Mouse (Mus musculus) thymus, adult 2 months (tissue): ENCODE data around the gene Tmem8. TPM values are rescaled to one million over a fixed set of nuclear protein-coding genes. Genes with fewer than 3 reads are reported as not detected.
A peak's percentile ranks its signal among the peaks of the same experiment; 100 is the strongest.

Experiments used
- DNase-seq: peaks from one replicate; pipeline ENCODE4 v3.0.0; 2021
- H3K27ac ChIP-seq: fragments of 200-500 bp; 2 replicates; pipeline ENCODE4 v1.5.1; 2012; ENCODE audit warnings: low read length, control low read depth; ENCODE audit not compliant: control insufficient read depth, insufficient read depth
- H3K27me3 ChIP-seq: fragments of 200-500 bp; 2 replicates; pipeline ENCODE4 v1.6.1; 2012; ENCODE audit warnings: mild to moderate bottlenecking, low read length, moderate library complexity, mixed read lengths; ENCODE audit not compliant: control insufficient read depth, insufficient read depth
- H3K36me3 ChIP-seq: fragments of 200-500 bp; 2 replicates; pipeline ENCODE4 v1.6.1; 2012; ENCODE audit warnings: mild to moderate bottlenecking, low read length, moderate library complexity; ENCODE audit not compliant: control insufficient read depth, insufficient read depth
- H3K4me1 ChIP-seq: fragments of 200-500 bp; replicated peaks from 2 replicates; pipeline ENCODE4 v1.6.1; 2012; ENCODE audit warnings: low read length; ENCODE audit not compliant: control insufficient read depth, insufficient read depth
- H3K4me3 ChIP-seq: fragments of 200-500 bp; 2 replicates; pipeline ENCODE4 v1.5.1; 2012; ENCODE audit warnings: mild to moderate bottlenecking, low read length, control low read depth, moderate library complexity; ENCODE audit not compliant: control insufficient read depth, insufficient read depth
- CTCF ChIP-seq: fragments of 200-500 bp; IDR thresholded peaks from 2 replicates; pipeline ENCODE4 v1.5.1; 2012; ENCODE audit warnings: mild to moderate bottlenecking, control low read depth, low read length, moderate library complexity, borderline replicate concordance; ENCODE audit not compliant: control insufficient read depth, poor library complexity, insufficient read depth; ENCODE audit errors: extremely low read depth
- POLR2A ChIP-seq: fragments of 200-500 bp; IDR thresholded peaks from 2 replicates; pipeline ENCODE4 v1.6.1; 2012; ENCODE audit warnings: mild to moderate bottlenecking, low read length, control low read depth, moderate library complexity; ENCODE audit not compliant: control insufficient read depth, poor library complexity, insufficient read depth; ENCODE audit errors: extremely low read depth
- WGBS: fragments of 180-500 bp; shearing (Covaris S2); methylation state at CpG from one replicate; pipeline ENCODE4 v1.1.7; 2018; 5-methylcytosine and 5-hydroxymethylcytosine counted together
- polyA plus RNA-seq: library from polyadenylated mRNA; depleted of rRNA; stranded (reverse); fragments of >200 nt; gene quantifications from 2 replicates; pipeline ENCODE4 v1.2.3, GENCODE M21; 2012

Gene Tmem8
- polyA plus RNA-seq, 1 experiment = 43.2 TPM

- DNase-seq = no peak
- 93% methylated on average over 17 of the region's 17 CpGs for WGBS
- Histone ChIP-seq H3K4me1 (peaks cover 15% of the 10 kb centered on the region), H3K27me3 (no peaks in the 10 kb centered on the region), H3K4me3 (no peak overlapping the region), H3K36me3 (no peaks in the 10 kb centered on the region), H3K27ac (no peak overlapping the region)
- TF ChIP-seq POLR2A (no peak), CTCF (no peak)
These were observed 3.6 kb downstream of the Tmem8 start for GRCm38 (mm10) chr17:26116503-26117258.

GRCm38 (mm10) chr17:26119766-26120710, 6.9 kb downstream of the Tmem8 start:
- peaks cover 22% of the 10 kb centered on the region for H3K4me1 ChIP-seq
- 44% methylated on average over 33 of the region's 33 CpGs for WGBS
- no peak overlapping the region for H3K27ac ChIP-seq
- H3K36me3 ChIP-seq = no peaks in the 10 kb centered on the region
- no peak overlapping the region for H3K4me3 ChIP-seq
- peak; percentile 63 for DNase-seq
- TF ChIP-seq CTCF = peak; percentile 89
- no peak for TF ChIP-seq POLR2A
- H3K27me3 ChIP-seq = no peaks in the 10 kb centered on the region

- peaks cover 22% of the 10 kb centered on the region for H3K4me1 ChIP-seq
- H3K27ac ChIP-seq = no peak overlapping the region
- 76% methylated on average over 5 of the region's 5 CpGs for WGBS
- TF ChIP-seq POLR2A (no peak), CTCF (no peak)
- no peaks in the 10 kb centered on the region for H3K27me3 ChIP-seq
- no peak overlapping the region for H3K4me3 ChIP-seq
- peaks cover 3% of the 10 kb centered on the region for H3K36me3 ChIP-seq
- no peak for DNase-seq
These were observed 9.5 kb downstream of the Tmem8 start for GRCm38 (mm10) chr17:26122431-26123140.

- H3K36me3 ChIP-seq = peaks cover 3% of the 10 kb centered on the region
- TF ChIP-seq POLR2A (peak; percentile 91), CTCF (peak; percentile 45; the same call in 1 of the 2 replicates)
- H3K27me3 ChIP-seq = no peaks in the 10 kb centered on the region
- peak within 1 kb of the TSS; percentile 92 for H3K4me3 ChIP-seq
- WGBS = under 1% methylated on average over 32 of the region's 32 CpGs
- H3K4me1 ChIP-seq = peaks cover 22% of the 10 kb centered on the region
- peak within 1 kb of the TSS; percentile 15; the same call in 1 of the 2 replicates for H3K27ac ChIP-seq
- peak; percentile 85 for DNase-seq
These were observed 10.2 kb downstream of the Tmem8 start, which contains the start of gene Mrpl28 for GRCm38 (mm10) chr17:26123267-26123684. Gene Mrpl28, plus strand, starts transcription at chr17:26123500.

GRCm38 (mm10) chr17:26124560-26124959, 11.5 kb downstream of the Tmem8 start:
- Histone ChIP-seq H3K4me3 (peak overlapping the region; percentile 10; the same call in 1 of the 2 replicates), H3K27me3 (no peaks in the 10 kb centered on the region), H3K36me3 (peaks cover 3% of the 10 kb centered on the region), H3K27ac (no peak overlapping the region), H3K4me1 (peaks cover 22% of the 10 kb centered on the region)
- TF ChIP-seq POLR2A (no peak), CTCF (no peak)
- 82% methylated on average over 7 of the region's 7 CpGs for WGBS
- DNase-seq = no peak

GRCm38 (mm10) chr17:26125226-26125625, 12.1 kb downstream of the Tmem8 start:
- Histone ChIP-seq H3K27ac (no peak overlapping the region), H3K4me3 (no peak overlapping the region), H3K4me1 (peaks cover 18% of the 10 kb centered on the region), H3K27me3 (no peaks in the 10 kb centered on the region), H3K36me3 (peaks cover 3% of the 10 kb centered on the region)
- WGBS = 97% methylated on average over 10 of the region's 10 CpGs
- no peak for TF ChIP-seq CTCF
- no peak for TF ChIP-seq POLR2A
- DNase-seq = no peak
